Mouse (Mus musculus) brown adipose tissue, adult 24 weeks (tissue): ENCODE data around the gene Mgat3. TPM values are rescaled to one million over a fixed set of nuclear protein-coding genes. Genes with fewer than 3 reads are reported as not detected.
A peak's percentile ranks its signal among the peaks of the same experiment; 100 is the strongest.

Experiments used
- H3K27ac ChIP-seq: fragments of 200-500 bp; replicated peaks from 2 replicates; pipeline ENCODE4 v1.5.1; 2012; ENCODE audit warnings: low read depth, mild to moderate bottlenecking, low read length
- H3K4me1 ChIP-seq: fragments of 200-500 bp; 2 replicates; pipeline ENCODE4 v1.6.1; 2012; ENCODE audit warnings: low read length, mixed read lengths; ENCODE audit not compliant: control insufficient read depth, insufficient read depth, insufficient read length
- H3K4me3 ChIP-seq: fragments of 200-500 bp; 2 replicates; pipeline ENCODE4 v1.5.1; 2012; ENCODE audit warnings: low read depth, mild to moderate bottlenecking, low read length, moderate library complexity; ENCODE audit not compliant: insufficient read depth
- polyA plus RNA-seq: library from polyadenylated mRNA; stranded (reverse); fragments of >200 nt; gene quantifications from 2 replicates; pipeline ENCODE4 v1.2.4, GENCODE M21; 2012; ENCODE audit not compliant: missing spikeins, insufficient read depth, insufficient read length

Mgat3 gene
- polyA plus RNA-seq, 1 experiment, result 0.36 TPM

GRCm38 (mm10) chr15:80159286-80159901 lies 14.1 kb upstream of the Mgat3 start:
- H3K27ac ChIP-seq, result no peak overlapping the region
- no peak overlapping the region for H3K4me3 ChIP-seq
- no peaks in the 10 kb centered on the region for H3K4me1 ChIP-seq

- Histone ChIP-seq H3K4me3 (no peak overlapping the region), H3K27ac (no peak overlapping the region), H3K4me1 (no peaks in the 10 kb centered on the region)
Observed at GRCm38 (mm10) chr15:80160223-80160622, 13.3 kb upstream of the Mgat3 start.

- Histone ChIP-seq H3K4me3 (no peak overlapping the region), H3K27ac (no peak overlapping the region), H3K4me1 (no peaks in the 10 kb centered on the region)
Observed at GRCm38 (mm10) chr15:80160726-80161125, 12.8 kb upstream of the Mgat3 start.

- Histone ChIP-seq H3K4me1 (no peaks in the 10 kb centered on the region), H3K27ac (no peak overlapping the region), H3K4me3 (no peak overlapping the region)
Observed at GRCm38 (mm10) chr15:80161199-80161598, 12.3 kb upstream of the Mgat3 start.

GRCm38 (mm10) chr15:80162401-80162964 lies 11.0 kb upstream of the Mgat3 start:
- no peaks in the 10 kb centered on the region for H3K4me1 ChIP-seq
- H3K4me3 ChIP-seq, result no peak overlapping the region
- no peak overlapping the region for H3K27ac ChIP-seq

- H3K27ac ChIP-seq, result no peak overlapping the region
- H3K4me3 ChIP-seq, result no peak overlapping the region
- no peaks in the 10 kb centered on the region for H3K4me1 ChIP-seq
Observed at GRCm38 (mm10) chr15:80163274-80163673, 10.2 kb upstream of the Mgat3 start.

- H3K4me1 ChIP-seq, result no peaks in the 10 kb centered on the region
Observed at GRCm38 (mm10) chr15:80163716-80164115, 9.8 kb upstream of the Mgat3 start.

GRCm38 (mm10) chr15:80165396-80165795 lies 8.1 kb upstream of the Mgat3 start:
- no peak overlapping the region for H3K27ac ChIP-seq
- no peak overlapping the region for H3K4me3 ChIP-seq
- no peaks in the 10 kb centered on the region for H3K4me1 ChIP-seq

More at GRCm38 (mm10) chr15:80163716-80164115, 9.8 kb upstream of the Mgat3 start:
- no peak overlapping the region for H3K4me3 ChIP-seq
- H3K27ac ChIP-seq, result no peak overlapping the region

- Histone ChIP-seq H3K4me3 (no peak overlapping the region), H3K27ac (no peak overlapping the region), H3K4me1 (no peaks in the 10 kb centered on the region)
Observed at GRCm38 (mm10) chr15:80169484-80169883, 4.0 kb upstream of the Mgat3 start.

- Histone ChIP-seq H3K4me1 (no peaks in the 10 kb centered on the region), H3K4me3 (no peak overlapping the region), H3K27ac (no peak overlapping the region)
Observed at GRCm38 (mm10) chr15:80170357-80170756, 3.2 kb upstream of the Mgat3 start.

GRCm38 (mm10) chr15:80171286-80171685 lies 2.2 kb upstream of the Mgat3 start:
- Histone ChIP-seq H3K4me1 (no peaks in the 10 kb centered on the region), H3K4me3 (no peak overlapping the region), H3K27ac (no peak overlapping the region)

- H3K27ac ChIP-seq, result no peak overlapping the region
Observed at GRCm38 (mm10) chr15:80171791-80172190, 1.7 kb upstream of the Mgat3 start.

GRCm38 (mm10) chr15:80173781-80174597 lies 468 bp downstream of the Mgat3 start:
- Histone ChIP-seq H3K4me1 (no peaks in the 10 kb centered on the region), H3K4me3 (peak overlapping the region; percentile 42; the same call in 1 of the 2 replicates), H3K27ac (no peak overlapping the region)

More at GRCm38 (mm10) chr15:80171791-80172190, 1.7 kb upstream of the Mgat3 start:
- Histone ChIP-seq H3K4me1 (no peaks in the 10 kb centered on the region), H3K4me3 (no peak overlapping the region)

GRCm38 (mm10) chr15:80174598-80174875 lies 1.0 kb downstream of the Mgat3 start:
- Histone ChIP-seq H3K27ac (no peak overlapping the region), H3K4me1 (no peaks in the 10 kb centered on the region), H3K4me3 (peak overlapping the region; percentile 15; the same call in 1 of the 2 replicates)

GRCm38 (mm10) chr15:80175316-80175715 lies 1.8 kb downstream of the Mgat3 start:
- no peak overlapping the region for H3K27ac ChIP-seq
- no peaks in the 10 kb centered on the region for H3K4me1 ChIP-seq
- H3K4me3 ChIP-seq, result no peak overlapping the region

GRCm38 (mm10) chr15:80175756-80176155 lies 2.2 kb downstream of the Mgat3 start:
- no peaks in the 10 kb centered on the region for H3K4me1 ChIP-seq

More at GRCm38 (mm10) chr15:80175756-80176155, 2.2 kb downstream of the Mgat3 start:
- Histone ChIP-seq H3K4me3 (no peak overlapping the region), H3K27ac (no peak overlapping the region)
